Mouse (Mus musculus) gastrocnemius, adult 8-10 months (tissue): ENCODE measurements around the gene Islr. TPM values are rescaled to one million over a fixed set of nuclear protein-coding genes. Genes with fewer than 3 reads are reported as not detected.

Experiments used
- DNase-seq, 2 experiments: peaks; one replicate each; pipeline ENCODE4 v3.0.0; 2022; ENCODE audit warnings: low spot score in 2 of 2
- microRNA-seq: library from miRNA; unstranded; fragments of <30 nt; microRNA quantifications from one replicate; pipeline ENCODE4 v1.2.0, GENCODE M21; 2022
- total RNA-seq, 4 experiments: library from RNA; stranded (reverse); gene quantifications; 2 replicates each; pipeline ENCODE4 v1.2.4; 2022

Islr gene
- total RNA-seq, 4 experiments from 2014 or later, result 9.8 to 15.7 (median 13.1) TPM

GRCm38 (mm10) chr9:58112866-58113278, 91.2 kb downstream of the Islr start:
- DNase-seq, result no peak

- no peak for DNase-seq
These were observed 91.8 kb downstream of the Islr start for GRCm38 (mm10) chr9:58112321-58112751.

- no peak for DNase-seq
These were observed 92.7 kb downstream of the Islr start for GRCm38 (mm10) chr9:58111431-58111830.

GRCm38 (mm10) chr9:58110787-58111186, 93.3 kb downstream of the Islr start:
- DNase-seq, result no peak

GRCm38 (mm10) chr9:58107494-58107893, 96.6 kb downstream of the Islr start:
- DNase-seq, result no peak

Small RNAs within 50 kb of the gene (microRNA-seq; reads per million reads assigned to microRNA genes)
- not detected for gene Mir6385

Other genes with a start within 250 kb of the Islr start
- gene Cyp11a1, start 197.9 kb downstream of the Islr start, total RNA-seq, result 1 to 10 TPM in 1 of 4 experiments, under 1 TPM in 1, not detected in 2; 0.27 to 1.3 TPM
- gene Stra6, start 140.5 kb downstream of the Islr start, total RNA-seq, result under 1 TPM in 3 of 4 experiments, not detected in 1; 0.10 to 0.43 (median 0.19) TPM
- gene Ccdc33, start 85.5 kb downstream of the Islr start, total RNA-seq, result not detected
- gene Islr2, start within 50 bp of the Islr start, total RNA-seq, result 1 to 10 TPM; 1.4 to 2.9 (median 1.8) TPM
- 1 to 10 TPM; 2.5 to 4.5 (median 3.1) TPM for gene Pml, start 45.5 kb upstream of the Islr start, total RNA-seq
- gene Stoml1, start 48.9 kb upstream of the Islr start, total RNA-seq, result 10 to 100 TPM in 2 of 4 experiments, 1 to 10 TPM in 2; 8.6 to 10.8 (median 9.8) TPM
- 10 to 100 TPM in 2 of 4 experiments, 1 to 10 TPM in 2; 5.9 to 10.7 (median 8.9) TPM for gene Loxl1, start 108.9 kb upstream of the Islr start, total RNA-seq
- gene Tbc1d21, start 166.1 kb upstream of the Islr start, total RNA-seq, result not detected